Mouse (Mus musculus) liver, embryonic 12.5 days (tissue): ENCODE measurements around the gene Fam171b. TPM values are rescaled to one million over a fixed set of nuclear protein-coding genes. Genes with fewer than 3 reads are reported as not detected.

Source experiments
- ATAC-seq: fragments of 200-750 bp; cut with Nextera tagmentation; 2 replicates; pipeline ENCODE4 v1.8.0; 2017; ENCODE audit warnings: moderate number of reproducible peaks, mild to moderate bottlenecking, moderate library complexity
- H3K27ac ChIP-seq: fragments of 300-500 bp; sonication (generic); 2 replicates; pipeline ENCODE4 v1.5.1; 2016; ENCODE audit warnings: mild to moderate bottlenecking
- H3K27me3 ChIP-seq: fragments of 300-500 bp; sonication (generic); replicated peaks from 2 replicates; pipeline ENCODE4 v1.6.1; 2016; ENCODE audit warnings: mild to moderate bottlenecking, moderate library complexity
- H3K36me3 ChIP-seq: fragments of 300-500 bp; sonication (generic); 2 replicates; pipeline ENCODE4 v1.6.1; 2016; ENCODE audit warnings: mild to moderate bottlenecking, moderate library complexity
- H3K4me1 ChIP-seq: fragments of 300-500 bp; sonication (generic); 2 replicates; pipeline ENCODE4 v1.6.1; 2016
- H3K4me2 ChIP-seq: fragments of 300-500 bp; sonication (generic); 2 replicates; pipeline ENCODE4 v1.6.1; 2016; ENCODE audit warnings: mild to moderate bottlenecking, moderate library complexity
- H3K4me3 ChIP-seq: fragments of 300-500 bp; sonication (generic); 2 replicates; pipeline ENCODE4 v1.5.1; 2016; ENCODE audit warnings: mild to moderate bottlenecking, moderate library complexity
- H3K9ac ChIP-seq: fragments of 300-500 bp; sonication (generic); 2 replicates; pipeline ENCODE4 v1.6.1; 2016; ENCODE audit warnings: mild to moderate bottlenecking, moderate library complexity
- H3K9me3 ChIP-seq: fragments of 300-500 bp; sonication (generic); replicated peaks from 2 replicates; pipeline ENCODE4 v1.6.1; 2016; ENCODE audit warnings: mild to moderate bottlenecking, moderate library complexity
- WGBS: fragments of 180-500 bp; shearing (Covaris S2); methylation state at CpG from one replicate; pipeline ENCODE4 v1.1.7; 2016; ENCODE audit not compliant: insufficient replicate concordance; 5-methylcytosine and 5-hydroxymethylcytosine counted together
- polyA plus RNA-seq: library from polyadenylated mRNA; unstranded; fragments of >200 nt; fragmentation: Nextera tagmentation; extraction: Ambion mirVana; gene quantifications from 2 replicates; pipeline ENCODE4 v1.2.1, GENCODE M21; 2016

The Fam171b gene
- polyA plus RNA-seq: 0.53 and 0.57 TPM in 2 replicates

DNA sequence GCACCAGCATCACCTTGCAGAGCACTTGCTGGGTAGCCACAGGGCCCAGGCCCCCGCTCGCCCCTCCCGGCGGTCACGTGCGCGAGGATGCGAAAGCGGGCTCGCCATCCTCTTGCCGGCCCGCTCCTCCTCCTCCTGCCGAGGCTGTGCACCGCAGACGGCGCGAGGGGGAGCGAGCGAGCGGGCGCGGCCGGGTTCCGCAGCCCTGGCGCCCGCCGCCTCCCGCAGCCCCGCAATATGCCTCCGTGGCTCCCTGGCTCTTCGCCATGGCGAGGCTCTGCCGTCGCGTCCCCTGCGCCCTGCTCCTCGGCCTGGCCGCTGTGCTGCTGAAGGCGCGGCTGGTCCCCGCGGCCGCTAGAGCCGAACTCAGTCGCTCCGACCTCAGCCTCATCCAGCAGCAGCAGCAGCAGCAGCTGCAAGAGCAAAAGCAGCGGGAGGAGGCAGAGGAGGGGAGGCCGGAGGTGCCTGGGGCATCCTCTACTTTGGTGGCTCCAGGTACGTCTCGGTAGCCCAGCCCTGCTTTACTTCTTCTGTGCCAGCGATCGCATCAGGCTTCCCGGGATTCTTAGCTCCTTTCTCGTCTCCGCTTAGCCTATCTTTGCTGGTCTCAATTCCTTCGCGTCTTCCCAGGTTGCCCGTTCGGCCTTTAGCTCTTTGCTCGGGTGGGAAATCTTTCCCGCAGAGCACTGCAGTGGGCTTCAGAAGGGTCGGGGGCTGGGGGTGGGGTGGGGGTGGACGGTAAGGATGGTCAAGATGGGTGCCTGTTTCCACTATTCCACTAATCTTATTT, at the start of gene Fam171b:
Gene Fam171b, plus strand, starts transcription at position 154 of the 790 bp plus-strand sequence.
- H3K9me3 ChIP-seq: no peaks in the 10 kb centered on the region
- no peaks in the 10 kb centered on the region for H3K36me3 ChIP-seq
- 1% methylated on average over 62 of the region's 63 CpGs for WGBS
- peak within 1 kb of the TSS; percentile 56 for H3K4me3 ChIP-seq
- peak; percentile 35 for ATAC-seq
- H3K4me1 ChIP-seq: 0 out of 2 replicates have a peak, but pooled peaks cover 5% of the 10 kb centered on the region
- H3K27me3 ChIP-seq: peaks cover 56% of the 10 kb centered on the region
- H3K9ac ChIP-seq: peak within 1 kb of the TSS; percentile 53; the same call in 1 of the 2 replicates
- H3K27ac ChIP-seq: no peak within 1 kb of the TSS
- H3K4me2 ChIP-seq: peak within 1 kb of the TSS; percentile 75

DNA sequence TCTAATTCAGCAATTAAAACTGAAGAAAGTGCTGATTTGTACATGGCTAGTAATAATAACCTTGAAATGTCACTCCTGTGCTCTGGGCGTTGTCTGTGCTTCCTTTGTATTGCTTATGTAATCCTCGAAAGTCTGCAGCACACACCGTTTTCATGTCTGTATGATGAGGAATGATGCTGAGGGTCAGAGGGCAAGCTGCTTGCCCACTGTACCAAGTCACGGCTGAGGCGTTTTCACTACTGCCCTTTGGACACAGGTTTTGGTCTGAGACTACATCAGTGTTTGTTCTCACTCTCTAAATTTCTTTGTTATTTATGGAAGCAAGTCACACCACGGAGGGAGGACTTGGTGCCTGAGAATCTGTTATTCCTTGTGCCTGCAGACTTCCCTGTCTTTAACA, 46.4 kb upstream of the Fam171b start:
- no peak for ATAC-seq
- Histone ChIP-seq H3K9me3 (no peaks in the 10 kb centered on the region), H3K9ac (no peak overlapping the region), H3K27ac (no peak overlapping the region), H3K4me3 (no peak overlapping the region), H3K4me1 (peaks cover 5% of the 10 kb centered on the region; the same call in 1 of the 2 replicates), H3K36me3 (peaks cover 17% of the 10 kb centered on the region), H3K27me3 (no peaks in the 10 kb centered on the region), H3K4me2 (no peak overlapping the region)
- 71% methylated on average over 6 of the region's 6 CpGs for WGBS

DNA sequence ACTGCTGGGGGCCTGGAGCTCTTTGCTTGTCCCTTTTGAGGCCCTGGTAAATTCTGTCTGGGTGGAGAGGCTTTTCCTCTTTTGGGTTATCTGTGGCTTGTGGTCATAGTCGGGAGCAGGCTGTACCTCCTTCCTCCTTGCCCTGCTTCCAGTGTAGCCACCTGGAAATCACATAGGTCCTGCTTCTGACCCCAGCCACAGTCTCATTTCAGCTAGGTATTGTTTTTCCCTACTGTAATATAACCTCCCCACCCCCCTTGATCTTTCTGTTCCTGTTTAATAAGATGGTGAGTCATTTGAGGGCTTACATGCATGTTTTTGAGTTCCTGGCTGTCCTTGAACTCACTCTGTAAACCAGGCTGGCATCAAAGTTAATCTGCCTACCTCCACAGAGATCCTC, 45.6 kb upstream of the Fam171b start:
- peaks cover 5% of the 10 kb centered on the region; the same call in 1 of the 2 replicates for H3K4me1 ChIP-seq
- no peak overlapping the region for H3K4me2 ChIP-seq
- 18% methylated on average over 1 of the region's 1 CpGs for WGBS
- H3K36me3 ChIP-seq: peaks cover 19% of the 10 kb centered on the region
- no peak for ATAC-seq
- H3K9ac ChIP-seq: no peak overlapping the region
- no peaks in the 10 kb centered on the region for H3K27me3 ChIP-seq
- no peak overlapping the region for H3K27ac ChIP-seq
- H3K4me3 ChIP-seq: no peak overlapping the region
- H3K9me3 ChIP-seq: no peaks in the 10 kb centered on the region

DNA sequence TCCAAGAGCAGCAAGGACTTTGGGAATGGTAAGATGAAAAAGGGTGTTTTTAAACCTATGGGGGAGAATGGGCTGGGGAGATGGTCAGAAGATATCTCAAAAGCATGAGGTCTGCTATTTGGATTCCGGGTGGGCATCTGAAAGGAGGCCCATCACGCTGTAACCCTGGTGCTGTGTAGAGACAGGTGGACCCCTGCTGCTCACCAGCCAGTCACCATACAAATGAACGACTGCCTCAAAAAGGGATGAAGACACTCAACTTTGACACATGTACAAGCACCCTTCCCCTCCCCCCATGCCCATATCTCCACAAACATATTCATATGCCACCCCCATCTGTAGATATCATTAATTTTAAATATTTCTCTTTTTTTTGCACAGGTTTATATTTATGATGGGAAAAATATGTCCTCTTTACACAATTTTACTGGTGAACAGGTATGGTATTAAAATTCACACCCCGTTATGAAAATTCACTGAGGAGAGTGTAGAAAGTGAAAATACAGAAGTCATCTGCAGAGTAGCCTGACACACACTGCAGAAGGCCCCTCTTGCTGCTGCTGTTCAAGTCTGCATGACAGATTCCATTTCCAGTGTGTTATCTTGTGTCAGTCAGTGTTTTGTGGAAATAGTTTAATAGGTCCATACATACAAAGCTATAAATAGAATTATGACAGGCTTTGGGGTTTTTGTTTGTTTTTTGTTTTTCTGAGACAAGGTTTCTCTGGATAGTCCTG, 44.0 kb upstream of the Fam171b start:
- Histone ChIP-seq H3K9me3 (no peaks in the 10 kb centered on the region), H3K4me1 (peaks cover 5% of the 10 kb centered on the region; the same call in 1 of the 2 replicates), H3K27me3 (no peaks in the 10 kb centered on the region), H3K9ac (no peak overlapping the region), H3K27ac (no peak overlapping the region), H3K4me2 (no peak overlapping the region), H3K36me3 (peaks cover 28% of the 10 kb centered on the region), H3K4me3 (no peak overlapping the region)
- WGBS: 82% methylated on average over 4 of the region's 4 CpGs
- no peak for ATAC-seq

DNA sequence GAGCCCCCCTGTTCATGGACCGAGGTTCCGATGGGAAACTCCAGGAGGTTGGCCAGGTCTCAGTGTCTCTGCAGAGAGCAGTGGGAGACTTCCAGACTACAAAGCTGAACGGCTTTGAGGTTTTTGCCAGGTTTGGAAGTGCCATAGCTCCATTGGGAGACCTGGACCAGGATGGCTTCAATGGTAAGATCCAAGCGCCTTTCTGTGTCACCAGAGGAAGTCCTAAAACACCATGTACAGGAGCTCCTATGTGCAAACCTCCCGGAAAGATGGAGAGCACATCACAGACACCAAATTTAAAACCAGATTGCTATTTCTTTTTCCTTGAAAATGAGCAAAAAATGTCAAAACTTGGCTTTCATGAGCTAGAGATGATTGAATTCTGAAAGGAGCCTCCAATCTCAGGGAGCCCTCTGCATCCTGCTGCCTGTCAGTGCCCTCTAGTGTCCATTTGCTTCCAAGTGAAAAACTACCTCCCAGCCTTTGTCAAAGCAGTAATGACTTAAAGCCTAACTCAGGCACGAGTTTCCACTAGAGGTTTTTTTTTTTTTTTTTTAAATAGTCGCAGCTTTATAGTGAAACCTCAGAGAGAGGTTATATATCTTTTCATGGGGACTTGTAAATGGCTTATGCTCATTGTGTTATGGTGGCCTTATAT, 41.2 kb upstream of the Fam171b start:
- Histone ChIP-seq H3K9ac (no peak overlapping the region), H3K9me3 (no peaks in the 10 kb centered on the region), H3K4me3 (no peak overlapping the region), H3K4me1 (peaks cover 5% of the 10 kb centered on the region; the same call in 1 of the 2 replicates), H3K27ac (no peak overlapping the region), H3K4me2 (no peak overlapping the region), H3K36me3 (peaks cover 29% of the 10 kb centered on the region), H3K27me3 (no peaks in the 10 kb centered on the region)
- ATAC-seq: no peak
- WGBS: 53% methylated on average over 7 of the region's 7 CpGs

DNA sequence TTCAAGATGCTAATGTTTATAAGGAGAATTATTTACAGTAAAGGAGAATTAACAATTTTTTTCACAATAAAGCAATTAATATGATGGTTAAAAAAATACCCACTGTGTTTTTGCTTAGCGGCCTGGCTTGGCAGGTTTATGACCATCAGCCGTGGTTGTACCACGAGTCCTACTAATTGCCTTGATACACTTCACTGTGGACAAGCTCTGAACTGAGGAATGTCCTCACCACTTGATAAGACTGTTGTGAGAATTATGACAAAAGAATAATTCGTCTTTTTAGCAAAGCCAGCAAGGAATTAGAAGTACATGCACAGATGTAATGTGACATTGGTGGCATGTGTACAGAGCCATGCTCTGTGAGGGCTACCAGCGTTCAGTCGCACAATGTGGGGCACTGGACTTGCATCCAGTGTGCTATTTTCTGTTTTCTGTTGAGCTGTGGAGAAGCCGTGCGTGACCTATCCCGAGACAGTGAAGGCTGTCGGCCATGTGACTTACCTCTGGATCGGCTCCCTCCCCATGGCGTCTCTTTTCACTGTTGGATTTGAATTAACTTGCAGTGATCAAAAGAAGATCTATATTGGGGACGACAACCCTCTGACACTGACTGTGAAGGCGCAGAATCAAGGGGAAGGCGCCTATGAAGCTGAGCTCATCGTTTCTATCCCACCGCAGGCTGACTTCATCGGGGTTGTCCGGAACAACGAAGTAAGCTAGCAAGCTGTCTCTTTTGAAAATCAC, 20.9 kb upstream of the Fam171b start:
- Histone ChIP-seq H3K27ac (no peak overlapping the region), H3K9ac (no peak overlapping the region), H3K36me3 (peaks cover 34% of the 10 kb centered on the region), H3K9me3 (no peaks in the 10 kb centered on the region), H3K4me2 (no peak overlapping the region), H3K4me1 (no peaks in the 10 kb centered on the region), H3K27me3 (no peaks in the 10 kb centered on the region), H3K4me3 (no peak overlapping the region)
- 85% methylated on average over 20 of the region's 20 CpGs for WGBS
- no peak for ATAC-seq

DNA sequence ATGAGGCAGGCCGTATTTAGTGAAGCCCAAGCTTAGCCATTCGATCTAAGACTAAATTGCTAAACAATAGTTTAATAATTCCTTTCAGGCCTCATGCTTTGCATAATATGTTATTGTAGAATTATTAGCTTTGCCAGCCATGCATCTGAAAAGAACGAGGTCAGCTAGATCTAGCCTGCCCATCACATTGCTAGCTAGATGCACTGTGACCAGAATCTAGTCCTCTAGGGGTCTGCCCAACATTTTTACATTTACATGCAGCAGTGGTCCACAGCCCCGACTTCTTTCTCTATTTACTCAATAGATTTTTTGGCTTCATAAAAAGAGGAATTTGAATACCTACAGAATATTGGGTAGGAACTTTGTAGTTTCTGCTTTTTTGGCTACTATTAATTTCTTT, 20.3 kb upstream of the Fam171b start:
- no peak overlapping the region for H3K4me3 ChIP-seq
- peaks cover 40% of the 10 kb centered on the region for H3K36me3 ChIP-seq
- H3K27me3 ChIP-seq: no peaks in the 10 kb centered on the region
- no peak for ATAC-seq
- H3K4me1 ChIP-seq: no peaks in the 10 kb centered on the region
- no peak overlapping the region for H3K9ac ChIP-seq
- no peaks in the 10 kb centered on the region for H3K9me3 ChIP-seq
- H3K27ac ChIP-seq: no peak overlapping the region
- no peak overlapping the region for H3K4me2 ChIP-seq
- 81% methylated on average over 4 of the region's 4 CpGs for WGBS

DNA sequence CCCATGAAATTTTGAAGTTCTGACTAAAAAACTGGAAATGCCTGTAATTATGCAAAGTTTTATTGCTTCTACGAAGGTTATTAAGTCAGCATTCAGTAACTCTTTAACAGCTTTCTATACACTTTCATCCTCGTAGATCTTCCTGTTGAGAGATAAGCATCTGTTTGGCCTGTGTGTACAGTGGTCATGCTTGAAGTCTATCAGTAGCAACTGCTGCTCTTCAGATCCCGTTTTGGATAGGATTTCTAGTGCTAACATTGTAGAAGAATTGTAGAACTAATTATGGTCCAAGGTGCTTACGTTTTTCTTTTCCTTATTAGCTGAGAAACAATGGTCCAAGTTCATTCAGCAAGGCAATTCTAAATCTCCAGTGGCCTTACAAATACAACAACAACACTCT, 16.7 kb upstream of the Fam171b start:
- Histone ChIP-seq H3K36me3 (peaks cover 56% of the 10 kb centered on the region), H3K4me3 (no peak overlapping the region), H3K4me2 (no peak overlapping the region), H3K27me3 (no peaks in the 10 kb centered on the region), H3K9me3 (no peaks in the 10 kb centered on the region), H3K27ac (no peak overlapping the region), H3K9ac (no peak overlapping the region), H3K4me1 (no peaks in the 10 kb centered on the region)
- WGBS: 65% methylated on average over 4 of the region's 4 CpGs
- ATAC-seq: no peak

DNA sequence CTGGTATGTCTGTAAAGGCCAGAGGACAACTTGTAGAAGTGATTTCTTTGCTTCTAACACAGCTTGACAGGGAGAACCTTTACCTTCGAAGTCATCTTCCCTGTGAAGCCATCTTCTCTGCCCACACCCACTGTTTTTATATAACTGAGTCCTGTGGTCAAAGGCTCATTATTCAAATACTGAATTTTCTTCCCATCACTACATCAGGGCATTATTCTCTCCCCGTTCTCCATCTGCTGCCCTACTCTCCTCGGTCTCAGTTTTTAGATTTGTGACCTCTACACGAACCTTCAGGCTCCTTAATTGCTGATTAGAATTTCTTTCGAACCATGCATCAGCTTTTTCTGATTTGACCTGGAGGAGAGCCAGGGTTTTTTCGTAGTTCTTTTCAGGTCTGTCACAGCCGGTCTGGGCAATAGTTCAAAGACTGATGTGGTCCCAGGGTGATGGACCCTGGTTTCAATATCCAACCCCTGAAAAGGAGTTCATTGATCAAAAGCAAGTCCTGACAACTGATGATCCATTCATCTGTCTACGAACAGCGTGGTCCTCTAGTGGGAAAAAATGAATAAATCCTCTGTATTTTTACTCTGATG, 14.4 kb upstream of the Fam171b start:
- no peak for ATAC-seq
- WGBS: 76% methylated on average over 9 of the region's 9 CpGs

DNA sequence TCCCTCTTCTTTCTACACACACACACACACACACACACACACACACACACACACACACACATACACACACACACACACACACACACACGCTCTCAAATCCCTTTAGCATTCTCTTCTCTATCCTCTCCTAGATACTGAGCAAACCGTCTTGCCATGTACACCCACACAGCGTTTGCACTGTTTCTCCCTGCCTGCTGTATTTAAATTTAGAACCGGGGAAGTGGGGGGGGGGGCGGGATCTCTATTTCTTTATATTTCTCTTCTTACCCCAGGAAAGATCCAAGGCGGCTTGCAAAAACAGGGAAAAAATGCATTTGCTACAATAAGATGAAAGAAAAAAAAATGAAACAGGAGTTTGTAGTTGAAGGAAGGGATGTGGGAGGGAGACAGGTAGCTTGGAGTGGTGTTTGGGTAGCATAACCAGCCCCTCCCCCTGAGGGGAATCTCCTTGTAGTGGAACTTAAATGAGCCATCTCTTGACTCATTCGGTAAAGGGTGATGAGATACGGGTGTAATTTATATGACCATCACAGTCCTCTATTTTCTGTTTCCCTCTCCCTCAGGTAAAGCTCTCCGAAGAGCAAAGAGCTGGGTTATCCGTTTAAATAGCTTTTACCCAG, 947 bp downstream of the Fam171b start:
- Histone ChIP-seq H3K36me3 (no peaks in the 10 kb centered on the region), H3K27ac (no peak overlapping the region), H3K4me1 (0 out of 2 replicates have a peak, but pooled peaks cover 5% of the 10 kb centered on the region), H3K9me3 (no peaks in the 10 kb centered on the region), H3K9ac (no peak overlapping the region), H3K4me3 (peak overlapping the region; percentile 56), H3K4me2 (peak overlapping the region; percentile 75), H3K27me3 (peaks cover 56% of the 10 kb centered on the region)
- ATAC-seq: no peak
- WGBS: 23% methylated on average over 9 of the region's 10 CpGs

More for the DNA sequence above, 14.4 kb upstream of the Fam171b start:
- Histone ChIP-seq H3K27me3 (no peaks in the 10 kb centered on the region), H3K36me3 (peaks cover 57% of the 10 kb centered on the region), H3K9ac (no peak overlapping the region), H3K4me2 (no peak overlapping the region), H3K4me3 (no peak overlapping the region), H3K9me3 (no peaks in the 10 kb centered on the region), H3K27ac (no peak overlapping the region), H3K4me1 (no peaks in the 10 kb centered on the region)

DNA sequence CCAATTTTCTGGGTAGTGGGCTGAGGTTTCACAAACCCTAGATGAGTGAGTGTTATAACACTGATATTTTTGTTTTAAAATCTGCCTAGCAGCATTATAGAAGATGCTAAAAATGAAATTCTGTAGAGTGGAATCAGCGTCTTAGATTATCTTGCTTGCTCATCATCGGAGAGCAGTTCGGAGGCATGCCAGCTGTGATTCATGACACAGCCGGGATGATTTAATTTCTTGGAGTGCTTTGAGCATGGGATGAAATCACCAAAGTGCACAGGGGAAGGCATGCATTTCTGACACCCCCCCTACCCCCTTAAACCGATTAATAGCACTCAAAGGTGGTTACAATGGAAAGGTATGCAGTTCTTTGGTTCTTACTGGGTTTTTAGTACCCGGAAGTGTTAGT, 1.6 kb downstream of the Fam171b start:
- H3K4me1 ChIP-seq: 0 out of 2 replicates have a peak, but pooled peaks cover 5% of the 10 kb centered on the region
- H3K4me2 ChIP-seq: no peak overlapping the region
- WGBS: 63% methylated on average over 6 of the region's 6 CpGs
- H3K9me3 ChIP-seq: no peaks in the 10 kb centered on the region
- H3K27me3 ChIP-seq: peaks cover 56% of the 10 kb centered on the region
- H3K27ac ChIP-seq: no peak overlapping the region
- H3K9ac ChIP-seq: no peak overlapping the region
- H3K4me3 ChIP-seq: no peak overlapping the region
- ATAC-seq: no peak
- H3K36me3 ChIP-seq: no peaks in the 10 kb centered on the region
